Mouse (Mus musculus) lung, postnatal 0 days (tissue): ENCODE measurements around the gene Abhd12b. TPM values are rescaled to one million over a fixed set of nuclear protein-coding genes. Genes with fewer than 3 reads are reported as not detected.
"Not testable (repeated sequence)": the region's sequence is repeated elsewhere in the genome, so short reads cannot be mapped to it uniquely, and the experiment has no call there.

Experiments used
- ATAC-seq: fragments of 200-750 bp; cut with Nextera tagmentation; 2 replicates; pipeline ENCODE4 v1.8.0; 2017; ENCODE audit warnings: moderate library complexity
- DNase-seq: peaks from one replicate; pipeline ENCODE4 v3.0.0-alpha.2; 2016; ENCODE audit warnings: low spot score
- H3K27ac ChIP-seq: fragments of 300-500 bp; sonication (generic); 2 replicates; pipeline ENCODE4 v1.5.1; 2014; ENCODE audit warnings: antibody characterized with exemption, mild to moderate bottlenecking, low read length, mixed read lengths
- H3K27me3 ChIP-seq: fragments of 300-500 bp; sonication (generic); replicated peaks from 2 replicates; pipeline ENCODE4 v1.6.1; 2014; ENCODE audit warnings: low read length, mixed read lengths; ENCODE audit not compliant: insufficient read depth
- H3K36me3 ChIP-seq: fragments of 300-500 bp; sonication (generic); 2 replicates; pipeline ENCODE4 v1.6.1; 2014; ENCODE audit warnings: low read length, mixed read lengths; ENCODE audit not compliant: insufficient read depth
- H3K4me1 ChIP-seq: fragments of 300-500 bp; sonication (generic); 2 replicates; pipeline ENCODE4 v1.6.1; 2014; ENCODE audit warnings: antibody characterized with exemption, low read depth, low read length, mixed read lengths; ENCODE audit not compliant: insufficient read depth
- H3K4me2 ChIP-seq: fragments of 300-500 bp; sonication (generic); replicated peaks from 2 replicates; pipeline ENCODE4 v1.6.1; 2014; ENCODE audit warnings: low read depth, mild to moderate bottlenecking, low read length, moderate library complexity, mixed read lengths
- H3K4me3 ChIP-seq: fragments of 300-500 bp; sonication (generic); 2 replicates; pipeline ENCODE4 v1.5.1; 2014; ENCODE audit warnings: low read depth, low read length
- H3K9ac ChIP-seq: fragments of 300-500 bp; sonication (generic); replicated peaks from 2 replicates; pipeline ENCODE4 v1.6.1; 2014; ENCODE audit warnings: low read depth, mild to moderate bottlenecking
- H3K9me3 ChIP-seq: fragments of 300-500 bp; sonication (generic); 2 replicates; pipeline ENCODE4 v1.6.1; 2016; ENCODE audit warnings: low read length, mixed read lengths
- CTCF ChIP-seq: IDR thresholded peaks from 2 replicates; pipeline ENCODE4 v1.5.1; 2016; ENCODE audit warnings: antibody characterized with exemption, mild to moderate bottlenecking
- EP300 ChIP-seq: IDR thresholded peaks from 2 replicates; pipeline ENCODE4 v1.6.1; 2016; ENCODE audit warnings: antibody characterized with exemption, mild to moderate bottlenecking, control low read depth
- whole genome bisulfite sequencing: fragments of 180-500 bp; shearing (Covaris S2); extraction: QIAGEN DNeasy Blood & Tissue Kit; methylation state at CpG from one replicate; pipeline ENCODE4 v1.1.7; 2014; 5-methylcytosine and 5-hydroxymethylcytosine counted together
- polyA plus RNA-seq: library from polyadenylated mRNA; unstranded; fragments of >200 nt; fragmentation: Nextera tagmentation; extraction: Ambion mirVana; gene quantifications from 2 replicates; pipeline ENCODE4 v1.2.1, GENCODE M21; 2015

Abhd12b gene
- polyA plus RNA-seq, 1 experiment from 2014 or later: 0.57 TPM

GRCm38 (mm10) chr12:70140993-70141576 lies 12.9 kb upstream of the Abhd12b start:
- H3K9me3 ChIP-seq: no peaks in the 10 kb centered on the region
- TF ChIP-seq CTCF (0 out of 2 replicates have a peak, but pooled peaks have one; percentile 1), EP300 (no peak)
- 76% methylated on average over 5 of the region's 5 CpGs for WGBS
- H3K4me2 ChIP-seq: no peak overlapping the region
- DNase-seq: no peak
- H3K4me1 ChIP-seq: no peaks in the 10 kb centered on the region
- H3K4me3 ChIP-seq: no peak overlapping the region
- H3K36me3 ChIP-seq: no peaks in the 10 kb centered on the region
- no peak for ATAC-seq
- no peaks in the 10 kb centered on the region for H3K27me3 ChIP-seq
- H3K9ac ChIP-seq: no peak overlapping the region
- no peak overlapping the region for H3K27ac ChIP-seq

- not testable (repeated sequence) for H3K4me3 ChIP-seq, H3K36me3 ChIP-seq, H3K9ac ChIP-seq, H3K4me1 ChIP-seq, H3K27me3 ChIP-seq, H3K9me3 ChIP-seq, H3K4me2 ChIP-seq
- peak; percentile 60 for TF ChIP-seq EP300
- DNase-seq (peak; percentile 83), ATAC-seq (peak; percentile 80)
- H3K27ac ChIP-seq: 0 out of 2 replicates have a peak overlapping the region, but pooled peaks have one; percentile 43
- 3% methylated on average over 3 of the region's 3 CpGs for WGBS
Measured at GRCm38 (mm10) chr12:70144106-70144587, 9.8 kb upstream of the Abhd12b start.

DNA sequence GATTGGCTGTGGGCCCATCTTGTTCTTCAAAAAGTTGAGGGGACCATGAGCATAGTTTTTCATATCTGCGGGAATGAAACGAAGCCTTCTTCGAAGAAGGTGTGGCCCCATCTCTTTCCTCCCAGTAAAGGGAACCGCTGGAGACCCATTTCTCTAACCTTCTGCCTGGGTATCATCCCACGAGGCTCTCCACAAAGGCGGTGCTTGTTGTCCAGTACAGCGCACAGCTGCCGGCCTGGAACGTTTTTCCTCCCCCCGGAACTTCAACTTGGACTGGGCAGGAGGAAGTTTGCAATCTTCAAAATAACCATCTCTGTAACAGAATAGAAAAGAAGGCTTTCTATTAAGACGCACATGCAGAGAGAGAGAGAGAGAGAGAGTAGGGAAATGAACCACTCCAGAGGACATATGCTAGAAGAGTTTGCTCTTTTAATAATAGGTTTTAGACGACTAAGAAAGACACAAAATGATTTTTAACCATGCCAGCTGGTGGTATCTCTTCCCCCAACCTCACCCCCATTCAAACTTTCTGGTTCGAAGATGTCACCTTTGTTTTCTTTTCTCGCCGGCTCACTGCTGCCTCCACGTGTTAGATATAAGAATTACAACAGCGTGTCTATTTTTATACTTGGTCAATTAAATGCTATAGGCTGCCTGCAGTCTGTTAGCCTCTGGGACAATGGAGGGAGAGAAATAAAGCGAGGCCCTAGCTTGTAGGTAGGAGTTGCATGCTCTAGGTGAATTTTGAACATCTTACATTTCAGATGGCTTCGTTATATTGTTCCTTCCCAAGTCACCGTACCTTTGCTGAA lies 9.1 kb upstream of the Abhd12b start:
- peak; percentile 60 for DNase-seq
- 31% methylated on average over 20 of the region's 20 CpGs for WGBS

GRCm38 (mm10) chr12:70145586-70145985 lies 8.4 kb upstream of the Abhd12b start:
- Histone ChIP-seq H3K36me3 (no peaks in the 10 kb centered on the region), H3K27ac (no peak overlapping the region), H3K9ac (no peak overlapping the region), H3K4me3 (no peak overlapping the region), H3K4me1 (peaks cover 7% of the 10 kb centered on the region; the same call in 1 of the 2 replicates), H3K4me2 (no peak overlapping the region), H3K27me3 (no peaks in the 10 kb centered on the region), H3K9me3 (no peaks in the 10 kb centered on the region)
- 82% methylated on average over 6 of the region's 6 CpGs for WGBS
- TF ChIP-seq EP300: no peak
- no peak for TF ChIP-seq CTCF
- DNase-seq (no peak), ATAC-seq (no peak)

More for the DNA sequence above, 9.1 kb upstream of the Abhd12b start:
- Histone ChIP-seq H3K36me3 (no peaks in the 10 kb centered on the region), H3K27me3 (no peaks in the 10 kb centered on the region), H3K4me3 (no peak overlapping the region), H3K9ac (no peak overlapping the region), H3K9me3 (no peaks in the 10 kb centered on the region), H3K4me1 (peaks cover 7% of the 10 kb centered on the region; the same call in 1 of the 2 replicates), H3K27ac (peak overlapping the region; percentile 47; the same call in 1 of the 2 replicates), H3K4me2 (no peak overlapping the region)
- TF ChIP-seq EP300 (peak; percentile 18; the same call in 1 of the 2 replicates), CTCF (peak; percentile 83)
- ATAC-seq: peak; percentile 23

GRCm38 (mm10) chr12:70147986-70148630 lies 5.8 kb upstream of the Abhd12b start:
- peak overlapping the region; percentile 56 for H3K4me2 ChIP-seq
- peak; percentile 68 for DNase-seq
- 0 out of 2 replicates have a peak overlapping the region, but pooled peaks have one; percentile 60 for H3K27ac ChIP-seq
- peaks cover 7% of the 10 kb centered on the region; the same call in 1 of the 2 replicates for H3K4me1 ChIP-seq
- peak overlapping the region; percentile 24 for H3K4me3 ChIP-seq
- H3K9ac ChIP-seq: no peak overlapping the region; the same call in 1 of the 2 replicates
- TF ChIP-seq CTCF (0 out of 2 replicates have a peak, but pooled peaks have one; percentile 6), EP300 (peak; percentile 36; the same call in 1 of the 2 replicates)
- H3K36me3 ChIP-seq: no peaks in the 10 kb centered on the region
- ATAC-seq: peak; percentile 63
- 4% methylated on average over 13 of the region's 13 CpGs for WGBS
- H3K27me3 ChIP-seq: no peaks in the 10 kb centered on the region
- H3K9me3 ChIP-seq: no peaks in the 10 kb centered on the region
